Mouse (Mus musculus) stomach, postnatal 0 days (tissue): ENCODE data around the gene Bap1.

Source experiments
- CTCF ChIP-seq: IDR thresholded peaks from 2 replicates; pipeline ENCODE4 v1.5.1; 2016; ENCODE audit warnings: antibody characterized with exemption, low read depth, mild to moderate bottlenecking, moderate library complexity
- EP300 ChIP-seq: optimal IDR thresholded peaks from 2 replicates; pipeline ENCODE3; 2016; ENCODE audit warnings: antibody characterized with exemption

- TF ChIP-seq CTCF (no peak), EP300 (no peak)
Observed at GRCm38 (mm10) chr14:31250222-31251083, 797 bp upstream of the Bap1 start.
